Mouse (Mus musculus) Patski (cell line): ENCODE measurements around the gene Trap1. TPM values are rescaled to one million over a fixed set of nuclear protein-coding genes. Genes with fewer than 3 reads are reported as not detected.
A peak's percentile ranks its signal among the peaks of the same experiment; 100 is the strongest.

Source experiments
- ATAC-seq: fragments of 100-300 bp; one replicate; pipeline ENCODE4 v1.8.0; 2021
- CTCF ChIA-PET: fragments of 350-600 bp; sonication (Branson Sonifier 250); formaldehyde crosslinking; loops from one replicate; lab custom pipeline; 2022; ENCODE audit warnings: inconsistent platforms; lab: Charles Lee
- POLR2A ChIA-PET: fragments of 350-600 bp; sonication (Branson Sonifier 250); formaldehyde crosslinking; loops from one replicate; lab custom pipeline; 2022; ENCODE audit warnings: antibody characterized with exemption, inconsistent platforms; lab: Charles Lee
- DNase-seq: peaks from one replicate; pipeline ENCODE4 v3.0.0-alpha.2; 2011; ENCODE audit warnings: low read depth, low spot score
- H3K27me3 ChIP-seq: fragments of 371-371 bp; one replicate; pipeline ENCODE4 v1.5.1; 2021
- CTCF ChIP-seq: fragments of 100-300 bp; IDR thresholded peaks from one replicate; pipeline ENCODE4 v1.5.1; 2021
- in situ Hi-C: fragments of 300-500 bp; cut with MboI; formaldehyde crosslinking; loops from 3 replicates; pipeline ENCODE4 v1.11.1; 2018; ENCODE audit warnings: low pct_unique_long_range_greater_than_20kb, mixed read lengths
- polyA plus RNA-seq: library from polyadenylated mRNA; unstranded; gene quantifications from one replicate; pipeline ENCODE4 v1.2.3, GENCODE M21; 2021

The Trap1 gene
- polyA plus RNA-seq, 1 experiment from 2014 or later, result 128 TPM

- in situ Hi-C loops, result loop anchor here (5.0 kb wide), 1 partner anchor 261 kb away; the partner anchor contains the start of gene Zfp263
- TF ChIP-seq CTCF, result peak; percentile 77
- POLR2A ChIA-PET, result interaction anchor here (0.6 to 1.1 kb wide), 3 partner anchors 26 to 861 kb away, joined by 3 to 4 read pairs (median 3); no protein-coding TSS in a partner anchor
- ATAC-seq, result peak; percentile 97
- DNase-seq, result peak; percentile 91
- no peaks in the 10 kb centered on the region for H3K27me3 ChIP-seq
- CTCF ChIA-PET, result interaction anchor here (0.6 to 1.3 kb wide), 6 partner anchors 26 to 259 kb away, joined by 3 to 4 read pairs (median 3); partner anchors contain the start of gene Dnase1
Measured at GRCm38 (mm10) chr16:4003489-4004398, 73.9 kb downstream of the Trap1 start, which contains the start of gene Slx4. Slx4 (minus strand) TSS chr16:4003770.

Other genes with a start within 250 kb of the Trap1 start
- 0.04 TPM for gene Olfr15, start 246.9 kb downstream of the Trap1 start, polyA plus RNA-seq
- 3.2 TPM for gene Zfp174, start 230.6 kb downstream of the Trap1 start, polyA plus RNA-seq
- 53.5 TPM for gene Naa60, start 205.5 kb downstream of the Trap1 start, polyA plus RNA-seq
- 6.6 TPM for gene Zfp597, start 193.3 kb downstream of the Trap1 start, polyA plus RNA-seq
- gene Gm20695, start 193.2 kb downstream of the Trap1 start, polyA plus RNA-seq, result 0.59 TPM
- 13.1 TPM for gene 1700037C18Rik, start 169.1 kb downstream of the Trap1 start, polyA plus RNA-seq
- 37.7 TPM for gene Cluap1, start 169.0 kb downstream of the Trap1 start, polyA plus RNA-seq
- 0.95 TPM for gene Nlrc3, start 101.2 kb downstream of the Trap1 start, polyA plus RNA-seq
- 26.4 TPM for gene Slx4, start 74.1 kb downstream of the Trap1 start, polyA plus RNA-seq
- 6.7 TPM for gene Dnase1, start 40.9 kb downstream of the Trap1 start, polyA plus RNA-seq
- gene Crebbp, start 136.2 kb upstream of the Trap1 start, polyA plus RNA-seq, result 14.5 TPM